Mouse (Mus musculus) limb, embryonic 15.5 days (tissue): ENCODE results near the gene Cks1b. TPM values are rescaled to one million over a fixed set of nuclear protein-coding genes. Genes with fewer than 3 reads are reported as not detected.
A peak's percentile ranks its signal among the peaks of the same experiment; 100 is the strongest.

ENCODE experiments used
- ATAC-seq: fragments of 200-750 bp; cut with Nextera tagmentation; 2 replicates; pipeline ENCODE4 v1.8.0; 2017; ENCODE audit warnings: low read depth, moderate TSS enrichment; ENCODE audit not compliant: insufficient number of reproducible peaks, low FRiP score, low TSS enrichment
- H3K27ac ChIP-seq: fragments of 300-500 bp; sonication (generic); 2 replicates; pipeline ENCODE4 v1.5.1; 2015; ENCODE audit warnings: moderate library complexity, mild to moderate bottlenecking, inconsistent platforms
- H3K27me3 ChIP-seq: fragments of 300-500 bp; sonication (generic); 2 replicates; pipeline ENCODE4 v1.6.1; 2015; ENCODE audit warnings: inconsistent platforms
- H3K36me3 ChIP-seq: fragments of 300-500 bp; sonication (generic); 2 replicates; pipeline ENCODE4 v1.6.1; 2015; ENCODE audit warnings: inconsistent platforms
- H3K4me1 ChIP-seq: fragments of 300-500 bp; sonication (generic); 2 replicates; pipeline ENCODE4 v1.6.1; 2015; ENCODE audit warnings: inconsistent platforms
- H3K4me2 ChIP-seq: fragments of 300-500 bp; sonication (generic); 2 replicates; pipeline ENCODE4 v1.6.1; 2015; ENCODE audit warnings: mild to moderate bottlenecking, inconsistent platforms
- H3K4me3 ChIP-seq: fragments of 300-500 bp; sonication (generic); 2 replicates; pipeline ENCODE4 v1.5.1; 2015; ENCODE audit warnings: mild to moderate bottlenecking, inconsistent platforms
- H3K9ac ChIP-seq: fragments of 300-500 bp; sonication (generic); 2 replicates; pipeline ENCODE4 v1.6.1; 2015; ENCODE audit warnings: inconsistent platforms
- H3K9me3 ChIP-seq: fragments of 300-500 bp; sonication (generic); 2 replicates; pipeline ENCODE4 v1.6.1; 2016; ENCODE audit warnings: inconsistent platforms
- WGBS: fragments of 180-500 bp; shearing (Covaris S2); methylation state at CpG from one replicate; pipeline ENCODE4 v1.1.7; 2015; 5-methylcytosine and 5-hydroxymethylcytosine counted together
- polyA plus RNA-seq: library from polyadenylated mRNA; unstranded; fragments of >200 nt; fragmentation: Nextera tagmentation; extraction: Ambion mirVana; gene quantifications from 2 replicates; pipeline ENCODE4 v1.2.1, GENCODE M21; 2015

Gene Cks1b
- polyA plus RNA-seq, 1 experiment from 2014 or later = 365 TPM

- 42% methylated on average over 11 of the region's 11 CpGs for WGBS
- Histone ChIP-seq H3K36me3 (peaks cover 5% of the 10 kb centered on the region; the same call in 1 of the 2 replicates), H3K4me3 (no peak overlapping the region), H3K27ac (peak overlapping the region; percentile 50; the same call in 1 of the 2 replicates), H3K4me1 (peaks cover 47% of the 10 kb centered on the region), H3K9me3 (no peaks in the 10 kb centered on the region), H3K27me3 (no peaks in the 10 kb centered on the region), H3K9ac (no peak overlapping the region), H3K4me2 (no peak overlapping the region)
- no peak for ATAC-seq
These were observed 32.7 kb downstream of the Cks1b start for GRCm38 (mm10) chr3:89385451-89385850.

- H3K9me3 ChIP-seq = no peaks in the 10 kb centered on the region
- no peak overlapping the region for H3K4me3 ChIP-seq
- WGBS = 63% methylated on average over 12 of the region's 12 CpGs
- H3K4me2 ChIP-seq = no peak overlapping the region
- H3K27ac ChIP-seq = peak overlapping the region; percentile 50
- no peaks in the 10 kb centered on the region for H3K27me3 ChIP-seq
- no peak for ATAC-seq
- no peak overlapping the region for H3K9ac ChIP-seq
- peaks cover 9% of the 10 kb centered on the region; the same call in 1 of the 2 replicates for H3K36me3 ChIP-seq
- peaks cover 41% of the 10 kb centered on the region for H3K4me1 ChIP-seq
These were observed 33.7 kb downstream of the Cks1b start for GRCm38 (mm10) chr3:89384331-89385076.

GRCm38 (mm10) chr3:89383651-89384255 is 34.4 kb downstream of the Cks1b start:
- no peak overlapping the region for H3K9ac ChIP-seq
- H3K27me3 ChIP-seq = no peaks in the 10 kb centered on the region
- H3K9me3 ChIP-seq = no peaks in the 10 kb centered on the region
- H3K36me3 ChIP-seq = peaks cover 9% of the 10 kb centered on the region; the same call in 1 of the 2 replicates
- no peak for ATAC-seq
- H3K4me1 ChIP-seq = peaks cover 47% of the 10 kb centered on the region
- H3K27ac ChIP-seq = no peak overlapping the region
- no peak overlapping the region for H3K4me3 ChIP-seq
- H3K4me2 ChIP-seq = no peak overlapping the region
- WGBS = 75% methylated on average over 5 of the region's 5 CpGs

DNA sequence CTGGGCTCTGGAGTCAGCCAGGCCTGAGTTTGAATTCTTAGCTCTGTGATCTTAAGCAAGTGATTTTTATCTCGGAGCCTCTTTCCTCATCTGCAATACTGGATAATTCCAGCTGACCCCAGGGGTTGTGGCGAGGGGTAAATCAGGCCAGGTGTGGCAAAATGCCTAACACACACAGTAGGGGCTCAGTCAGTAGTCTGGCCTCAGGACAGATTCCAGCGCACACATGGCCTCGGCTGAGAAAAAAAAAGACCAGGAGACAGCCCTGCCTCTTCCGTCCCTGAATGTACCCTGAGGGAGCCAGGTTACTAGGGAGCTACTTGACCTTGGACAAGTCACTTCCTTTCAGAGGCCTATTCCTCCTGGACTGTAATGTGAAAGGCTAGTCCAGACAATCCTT is 35.2 kb downstream of the Cks1b start:
- H3K4me3 ChIP-seq = no peak overlapping the region
- H3K27ac ChIP-seq = no peak overlapping the region
- no peak overlapping the region for H3K9ac ChIP-seq
- H3K9me3 ChIP-seq = no peaks in the 10 kb centered on the region
- H3K36me3 ChIP-seq = peaks cover 9% of the 10 kb centered on the region; the same call in 1 of the 2 replicates
- no peak for ATAC-seq
- no peak overlapping the region for H3K4me2 ChIP-seq
- peaks cover 48% of the 10 kb centered on the region for H3K4me1 ChIP-seq
- no peaks in the 10 kb centered on the region for H3K27me3 ChIP-seq
- 67% methylated on average over 5 of the region's 5 CpGs for WGBS

- H3K27ac ChIP-seq = no peak overlapping the region
- H3K9me3 ChIP-seq = no peaks in the 10 kb centered on the region
- ATAC-seq = no peak
- H3K9ac ChIP-seq = no peak overlapping the region
- no peak overlapping the region for H3K4me2 ChIP-seq
- no peaks in the 10 kb centered on the region for H3K27me3 ChIP-seq
- no peak overlapping the region for H3K4me3 ChIP-seq
- H3K36me3 ChIP-seq = peaks cover 9% of the 10 kb centered on the region; the same call in 1 of the 2 replicates
- H3K4me1 ChIP-seq = peaks cover 47% of the 10 kb centered on the region
- WGBS = 83% methylated on average over 9 of the region's 9 CpGs
These were observed 35.9 kb downstream of the Cks1b start for GRCm38 (mm10) chr3:89382033-89382882.

DNA sequence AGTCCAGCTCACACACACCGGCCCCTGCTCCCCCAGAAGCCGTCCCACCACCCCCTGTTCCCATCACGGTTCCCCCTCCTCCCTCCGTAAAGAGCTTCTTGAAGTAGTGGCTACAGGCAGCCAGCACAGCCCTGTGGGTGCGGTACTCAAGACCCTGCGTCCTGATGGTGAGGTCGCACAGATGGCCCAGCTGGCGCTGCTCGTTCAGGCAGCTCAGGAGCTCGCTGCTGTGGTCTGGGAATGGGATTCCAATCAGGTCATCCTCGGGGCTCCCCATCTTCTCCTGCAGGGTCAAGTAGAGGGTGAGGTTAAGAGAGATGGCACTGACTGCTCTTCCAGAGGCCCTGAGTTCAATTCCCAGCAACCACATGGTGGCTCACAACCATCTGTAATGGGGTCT is 37.0 kb downstream of the Cks1b start:
- 80% methylated on average over 11 of the region's 11 CpGs for WGBS
- no peak overlapping the region for H3K9ac ChIP-seq
- H3K9me3 ChIP-seq = no peaks in the 10 kb centered on the region
- ATAC-seq = no peak
- H3K4me3 ChIP-seq = no peak overlapping the region
- H3K36me3 ChIP-seq = peaks cover 9% of the 10 kb centered on the region; the same call in 1 of the 2 replicates
- H3K27me3 ChIP-seq = no peaks in the 10 kb centered on the region
- H3K4me1 ChIP-seq = peaks cover 39% of the 10 kb centered on the region
- H3K27ac ChIP-seq = no peak overlapping the region
- no peak overlapping the region for H3K4me2 ChIP-seq

DNA sequence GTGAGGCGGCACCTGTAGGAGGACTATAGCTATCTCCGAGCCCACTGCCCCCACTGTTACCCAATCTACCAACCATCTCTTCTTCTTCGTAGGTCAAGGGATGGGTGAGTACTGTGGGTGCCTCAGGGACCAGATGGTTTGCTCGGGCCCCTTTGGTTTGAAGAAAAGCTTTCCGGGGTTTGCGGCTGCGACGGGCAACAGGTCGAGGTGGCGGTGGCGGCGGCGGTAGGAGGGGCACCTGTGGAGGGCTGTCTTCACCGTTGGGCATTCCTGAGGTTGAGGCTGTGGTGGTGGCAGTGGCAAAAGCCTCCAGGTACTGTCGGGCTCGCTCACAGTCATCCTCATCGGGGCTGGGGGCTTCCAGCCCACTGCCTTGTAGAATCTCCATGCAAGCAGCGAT is 37.5 kb downstream of the Cks1b start:
- no peak overlapping the region for H3K4me2 ChIP-seq
- ATAC-seq = no peak
- WGBS = 91% methylated on average over 18 of the region's 18 CpGs
- H3K9ac ChIP-seq = no peak overlapping the region
- no peak overlapping the region for H3K4me3 ChIP-seq
- peaks cover 9% of the 10 kb centered on the region; the same call in 1 of the 2 replicates for H3K36me3 ChIP-seq
- H3K9me3 ChIP-seq = no peaks in the 10 kb centered on the region
- peaks cover 36% of the 10 kb centered on the region for H3K4me1 ChIP-seq
- no peaks in the 10 kb centered on the region for H3K27me3 ChIP-seq
- no peak overlapping the region for H3K27ac ChIP-seq

GRCm38 (mm10) chr3:89380291-89380690 is 37.9 kb downstream of the Cks1b start:
- no peak overlapping the region for H3K27ac ChIP-seq
- no peak overlapping the region for H3K9ac ChIP-seq
- peaks cover 32% of the 10 kb centered on the region for H3K4me1 ChIP-seq
- 93% methylated on average over 14 of the region's 14 CpGs for WGBS
- no peak overlapping the region for H3K4me3 ChIP-seq
- no peaks in the 10 kb centered on the region for H3K27me3 ChIP-seq
- H3K36me3 ChIP-seq = peaks cover 9% of the 10 kb centered on the region; the same call in 1 of the 2 replicates
- no peak for ATAC-seq
- H3K9me3 ChIP-seq = no peaks in the 10 kb centered on the region
- H3K4me2 ChIP-seq = no peak overlapping the region

DNA sequence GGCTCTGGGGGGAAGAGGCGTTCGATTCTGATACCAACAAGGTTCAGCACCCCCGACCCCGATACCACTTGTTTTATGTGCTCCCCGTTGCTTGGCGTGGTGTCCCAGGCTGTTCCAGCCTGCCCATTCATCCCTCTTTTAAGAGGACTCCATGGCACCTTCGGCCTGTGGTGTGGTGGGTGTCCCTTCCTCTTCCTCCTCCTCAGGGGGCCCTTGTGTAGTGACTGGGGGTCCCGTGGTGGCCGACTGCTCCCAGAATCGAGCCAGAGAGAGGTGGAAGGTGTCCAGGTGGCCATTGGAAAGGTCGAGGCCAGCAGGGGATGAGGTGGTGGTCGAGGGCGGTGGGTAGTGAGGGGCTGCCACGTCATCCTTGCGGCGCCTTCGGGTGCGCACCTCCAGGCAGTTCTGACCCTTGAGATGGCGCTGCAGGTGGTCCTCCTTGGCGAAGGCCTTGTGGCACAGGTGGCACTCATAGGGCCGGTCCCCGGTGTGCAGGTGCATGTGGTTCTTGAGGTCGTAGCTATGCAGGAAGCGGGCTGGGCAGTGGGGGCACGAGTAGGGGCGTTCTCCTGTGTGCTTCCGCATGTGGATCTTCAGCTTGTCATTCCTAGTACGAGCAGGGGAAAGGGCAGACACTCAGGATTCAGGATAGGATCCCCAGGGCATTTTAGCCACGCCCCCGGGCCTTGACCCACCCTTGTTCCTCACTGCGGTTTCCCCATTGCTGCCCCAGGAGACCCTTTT is 38.6 kb downstream of the Cks1b start:
- Histone ChIP-seq H3K9ac (no peak overlapping the region), H3K27me3 (no peaks in the 10 kb centered on the region), H3K27ac (peak overlapping the region; percentile 69), H3K9me3 (no peaks in the 10 kb centered on the region), H3K4me3 (no peak overlapping the region), H3K4me1 (peaks cover 25% of the 10 kb centered on the region), H3K36me3 (peaks cover 9% of the 10 kb centered on the region; the same call in 1 of the 2 replicates), H3K4me2 (no peak overlapping the region)
- WGBS = 85% methylated on average over 31 of the region's 31 CpGs
- ATAC-seq = no peak

DNA sequence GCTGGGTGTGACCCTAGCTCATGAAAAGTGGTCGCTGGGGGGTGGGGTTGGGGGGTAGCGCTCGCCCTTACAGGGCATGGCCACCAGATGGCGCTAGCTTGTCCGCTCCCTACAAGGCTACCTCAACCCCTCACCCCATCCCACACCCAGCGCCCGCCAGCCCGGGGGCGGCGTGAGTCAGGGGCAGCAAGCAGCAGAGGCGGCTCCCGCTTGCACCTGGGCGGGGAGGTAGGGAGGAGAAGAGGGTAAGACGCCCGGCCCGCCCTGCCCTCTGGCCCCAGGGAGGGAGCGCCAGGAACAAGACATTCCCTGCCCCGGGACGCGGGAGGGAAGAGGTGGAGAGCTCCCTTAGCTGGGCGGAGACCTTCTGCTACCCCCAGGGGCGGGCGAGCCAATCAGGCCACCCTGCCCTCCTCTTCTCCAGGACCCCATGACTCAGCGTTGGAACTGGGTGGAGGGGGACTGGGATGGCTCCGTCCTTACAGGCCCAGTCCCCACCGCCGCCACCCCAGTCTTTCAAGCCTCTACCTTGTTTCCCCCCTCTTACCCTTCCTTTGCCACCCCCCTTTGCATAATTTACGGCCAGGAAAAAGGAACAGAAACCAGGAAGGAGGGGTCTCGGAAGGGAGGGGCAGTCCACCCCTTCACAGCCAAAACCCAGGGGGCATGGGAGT is 39.7 kb downstream of the Cks1b start:
- peak overlapping the region; percentile 76 for H3K4me2 ChIP-seq
- H3K4me1 ChIP-seq = peaks cover 19% of the 10 kb centered on the region
- WGBS = 2% methylated on average over 26 of the region's 29 CpGs
- H3K27ac ChIP-seq = peak overlapping the region; percentile 69
- peaks cover 9% of the 10 kb centered on the region; the same call in 1 of the 2 replicates for H3K36me3 ChIP-seq
- peak overlapping the region; percentile 54 for H3K9ac ChIP-seq
- ATAC-seq = peak; percentile 88
- peak overlapping the region; percentile 55 for H3K4me3 ChIP-seq
- no peaks in the 10 kb centered on the region for H3K27me3 ChIP-seq
- no peaks in the 10 kb centered on the region for H3K9me3 ChIP-seq

DNA sequence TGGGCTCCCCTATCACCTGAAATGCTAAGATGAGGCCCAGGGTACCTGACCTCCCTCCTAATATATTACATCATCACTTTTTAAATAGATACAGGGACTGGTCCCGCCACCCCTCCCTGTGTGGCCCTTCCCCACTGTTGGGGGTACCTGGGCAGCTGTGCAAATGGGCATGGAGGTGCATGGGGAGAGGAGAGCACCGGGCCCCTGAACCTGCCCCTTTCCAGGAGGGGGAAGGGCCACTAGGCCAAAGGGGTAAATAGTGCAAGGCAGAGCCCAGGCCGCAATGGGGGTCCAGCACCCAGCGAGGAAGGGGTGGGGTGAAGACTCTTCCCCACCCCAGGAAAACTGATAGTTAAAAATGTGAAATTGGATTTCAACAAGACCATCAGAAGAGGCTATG is 40.4 kb downstream of the Cks1b start:
- 0 out of 2 replicates have a peak overlapping the region, but pooled peaks have one; percentile 2 for H3K27ac ChIP-seq
- WGBS = 74% methylated on average over 4 of the region's 4 CpGs
- no peak for ATAC-seq

More for the DNA sequence above, 40.4 kb downstream of the Cks1b start:
- Histone ChIP-seq H3K4me3 (peak overlapping the region; percentile 55; the same call in 1 of the 2 replicates), H3K9ac (no peak overlapping the region), H3K36me3 (peaks cover 9% of the 10 kb centered on the region; the same call in 1 of the 2 replicates), H3K4me2 (peak overlapping the region; percentile 76), H3K4me1 (peaks cover 19% of the 10 kb centered on the region), H3K9me3 (no peaks in the 10 kb centered on the region), H3K27me3 (no peaks in the 10 kb centered on the region)
